Mouse (Mus musculus) splenic B cell, adult 2 months (primary cell): ENCODE measurements around the gene Ppm1k.

Source experiments
- DNase-seq: peaks from one replicate; pipeline ENCODE4 v3.0.0-alpha.2; 2011; ENCODE audit warnings: low read depth, low spot score
- H3K27me3 ChIP-seq: 2 replicates; pipeline ENCODE4 v1.6.1; 2012; ENCODE audit warnings: mild to moderate bottlenecking, low read length, moderate library complexity, mixed read lengths; ENCODE audit not compliant: control insufficient read depth, poor library complexity, insufficient read depth, severe bottlenecking
- H3K36me3 ChIP-seq: 2 replicates; pipeline ENCODE4 v1.6.1; 2012; ENCODE audit warnings: mild to moderate bottlenecking, low read length, moderate library complexity, mixed read lengths; ENCODE audit not compliant: control insufficient read depth, poor library complexity, insufficient read depth, severe bottlenecking

Gene Ppm1k

GRCm38 (mm10) chr6:57540950-57541498 lies 5.8 kb upstream of the Ppm1k start:
- DNase-seq: no peak
- Histone ChIP-seq H3K27me3 (no peaks in the 10 kb centered on the region), H3K36me3 (no peaks in the 10 kb centered on the region)

- H3K27me3 ChIP-seq: no peaks in the 10 kb centered on the region
- DNase-seq: no peak
Measured at GRCm38 (mm10) chr6:57537887-57538286, 2.6 kb upstream of the Ppm1k start.

GRCm38 (mm10) chr6:57535971-57536669 lies 852 bp upstream of the Ppm1k start:
- no peak for DNase-seq
- no peaks in the 10 kb centered on the region for H3K27me3 ChIP-seq
- H3K36me3 ChIP-seq: no peaks in the 10 kb centered on the region

More at GRCm38 (mm10) chr6:57537887-57538286, 2.6 kb upstream of the Ppm1k start:
- H3K36me3 ChIP-seq: no peaks in the 10 kb centered on the region

GRCm38 (mm10) chr6:57534611-57535286 lies 519 bp downstream of the Ppm1k start:
- no peaks in the 10 kb centered on the region for H3K27me3 ChIP-seq
- no peaks in the 10 kb centered on the region for H3K36me3 ChIP-seq
- no peak for DNase-seq

- Histone ChIP-seq H3K27me3 (no peaks in the 10 kb centered on the region), H3K36me3 (no peaks in the 10 kb centered on the region)
- DNase-seq: no peak
Measured at GRCm38 (mm10) chr6:57534231-57534610, 1.0 kb downstream of the Ppm1k start.

- no peak for DNase-seq
- no peaks in the 10 kb centered on the region for H3K36me3 ChIP-seq
- H3K27me3 ChIP-seq: no peaks in the 10 kb centered on the region
Measured at GRCm38 (mm10) chr6:57533410-57533809, 1.9 kb downstream of the Ppm1k start.

GRCm38 (mm10) chr6:57532022-57532421 lies 3.2 kb downstream of the Ppm1k start:
- no peak for DNase-seq
- Histone ChIP-seq H3K27me3 (no peaks in the 10 kb centered on the region), H3K36me3 (no peaks in the 10 kb centered on the region)

- peak; percentile 22 for DNase-seq
- no peaks in the 10 kb centered on the region for H3K27me3 ChIP-seq
- no peaks in the 10 kb centered on the region for H3K36me3 ChIP-seq
Measured at GRCm38 (mm10) chr6:57531441-57531840, 3.8 kb downstream of the Ppm1k start.

- Histone ChIP-seq H3K36me3 (no peaks in the 10 kb centered on the region), H3K27me3 (no peaks in the 10 kb centered on the region)
- no peak for DNase-seq
Measured at GRCm38 (mm10) chr6:57531011-57531410, 4.3 kb downstream of the Ppm1k start.

GRCm38 (mm10) chr6:57529336-57529845 lies 5.9 kb downstream of the Ppm1k start:
- H3K36me3 ChIP-seq: peaks cover 3% of the 10 kb centered on the region; the same call in 1 of the 2 replicates
- H3K27me3 ChIP-seq: no peaks in the 10 kb centered on the region
- no peak for DNase-seq

- H3K27me3 ChIP-seq: no peaks in the 10 kb centered on the region
- peaks cover 3% of the 10 kb centered on the region; the same call in 1 of the 2 replicates for H3K36me3 ChIP-seq
- DNase-seq: peak; percentile 17
Measured at GRCm38 (mm10) chr6:57526933-57527332, 8.3 kb downstream of the Ppm1k start.

- H3K36me3 ChIP-seq: peaks cover 3% of the 10 kb centered on the region; the same call in 1 of the 2 replicates
- no peaks in the 10 kb centered on the region for H3K27me3 ChIP-seq
- no peak for DNase-seq
Measured at GRCm38 (mm10) chr6:57524742-57525141, 10.5 kb downstream of the Ppm1k start.

- peaks cover 3% of the 10 kb centered on the region; the same call in 1 of the 2 replicates for H3K36me3 ChIP-seq
- DNase-seq: peak; percentile 54
- no peaks in the 10 kb centered on the region for H3K27me3 ChIP-seq
Measured at GRCm38 (mm10) chr6:57520749-57521652, 14.3 kb downstream of the Ppm1k start.

GRCm38 (mm10) chr6:57514035-57514374 lies 21.3 kb downstream of the Ppm1k start:
- no peak for DNase-seq
- peaks cover 6% of the 10 kb centered on the region for H3K36me3 ChIP-seq
- H3K27me3 ChIP-seq: no peaks in the 10 kb centered on the region
